Mouse (Mus musculus): Measurements from ENCODE around the gene Creg1.

Creg1 gene

GRCm38 (mm10) chr1:165781911-165782310 lies 18.4 kb downstream of the Creg1 start:
- in situ Hi-C loops (cut with MboI, MseI), result loop anchor here (5.0 kb wide), 1 partner anchor 75 kb away; no protein-coding TSS in a partner anchor

GRCm38 (mm10) chr1:165786296-165786695 lies 22.8 kb downstream of the Creg1 start:
- in situ Hi-C loops (cut with MboI, MseI), result no loop called here

DNA sequence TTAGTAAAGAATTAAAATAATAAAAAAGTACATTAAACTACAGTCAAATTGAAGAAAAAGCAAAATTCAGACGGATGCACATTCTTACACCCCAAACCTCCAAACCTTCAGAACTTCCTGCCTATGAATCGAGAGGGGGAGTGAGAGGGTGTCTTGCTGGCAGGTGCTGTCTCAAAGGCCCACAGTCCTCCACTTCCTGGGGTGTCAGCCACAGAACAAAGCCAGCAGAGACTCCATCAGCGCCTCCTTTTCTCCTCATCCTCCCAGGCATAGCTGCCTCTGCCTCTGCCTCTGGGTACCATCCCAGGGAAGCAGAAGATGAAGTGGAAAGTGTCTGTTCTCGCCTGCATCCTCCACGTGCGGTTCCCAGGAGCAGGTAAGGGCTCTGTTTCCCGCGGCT lies 25.0 kb downstream of the Creg1 start, which contains the start of gene Cd247:
Gene Cd247, plus strand, starts transcription at position 171 of the 400 bp plus-strand sequence.
- in situ Hi-C loops (cut with MboI, MseI), result no loop called here

- in situ Hi-C loops (cut with MboI, MseI), result no loop called here
Measured at GRCm38 (mm10) chr1:165789066-165789660, 25.6 kb downstream of the Creg1 start.

- in situ Hi-C loops (cut with MboI, MseI), result loop anchor here (10.0 kb wide), 2 partner anchors 825 to 1715 kb away; no protein-coding TSS in a partner anchor
Measured at GRCm38 (mm10) chr1:165789963-165790362, 26.4 kb downstream of the Creg1 start.

DNA sequence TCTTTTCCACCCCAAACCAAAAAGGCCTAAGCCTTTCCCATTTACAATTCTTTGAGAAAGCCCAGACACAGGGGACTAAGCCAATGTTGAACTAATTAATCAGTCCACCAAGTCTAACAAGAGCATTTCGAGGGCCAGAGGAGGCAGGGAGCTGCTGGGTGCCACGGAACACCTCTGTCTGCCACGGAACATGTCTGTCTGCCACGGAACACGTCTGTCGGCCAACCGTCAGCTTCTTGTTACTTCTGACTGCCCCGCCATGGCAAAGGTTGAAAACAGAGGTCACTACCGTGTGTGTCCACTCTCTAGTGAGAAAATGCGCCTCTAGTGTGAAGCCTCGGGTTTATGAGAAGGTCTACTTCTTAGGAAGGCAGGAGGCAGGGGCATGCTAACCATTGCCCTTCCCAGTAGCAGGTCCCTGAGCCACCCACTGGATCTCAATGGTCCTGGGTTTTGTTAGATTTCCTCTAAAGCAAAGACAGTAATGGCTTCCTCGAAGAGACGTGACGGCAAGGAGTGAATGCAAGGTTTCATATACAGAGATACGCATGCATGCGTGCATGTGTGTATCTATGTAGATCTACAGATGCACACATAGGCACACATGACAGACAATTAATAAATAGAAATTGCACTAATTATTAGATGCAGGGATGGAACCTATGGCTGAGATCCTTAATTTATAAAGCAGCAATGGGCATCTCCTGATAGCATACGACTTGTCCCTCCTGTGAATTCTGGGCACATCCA lies 27.1 kb downstream of the Creg1 start:
- in situ Hi-C loops (cut with MboI, MseI), result loop anchor here (10.0 kb wide), 2 partner anchors 826 to 1716 kb away; no protein-coding TSS in a partner anchor

DNA sequence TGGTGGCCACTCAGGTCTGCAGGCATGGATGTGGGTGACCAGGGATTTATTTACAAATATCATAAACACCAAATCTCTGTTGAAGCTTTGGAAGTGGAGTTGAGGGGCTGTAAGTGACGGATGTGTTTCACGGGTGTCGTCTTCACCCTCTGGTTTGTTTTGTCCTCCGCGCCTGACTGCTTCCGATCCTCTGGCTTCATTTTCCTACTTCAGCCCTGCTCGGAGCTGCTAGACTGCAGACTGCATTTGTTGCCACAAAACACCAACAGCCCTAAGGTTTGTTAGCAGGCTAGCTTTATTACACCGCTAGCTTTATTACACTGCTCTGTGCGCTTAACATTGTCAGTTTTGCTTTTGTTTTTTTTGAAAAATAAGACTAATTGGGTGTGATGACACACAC lies 27.9 kb downstream of the Creg1 start:
- in situ Hi-C loops (cut with MboI, MseI), result loop anchor here (10.0 kb wide), 2 partner anchors 827 to 1717 kb away; no protein-coding TSS in a partner anchor

DNA sequence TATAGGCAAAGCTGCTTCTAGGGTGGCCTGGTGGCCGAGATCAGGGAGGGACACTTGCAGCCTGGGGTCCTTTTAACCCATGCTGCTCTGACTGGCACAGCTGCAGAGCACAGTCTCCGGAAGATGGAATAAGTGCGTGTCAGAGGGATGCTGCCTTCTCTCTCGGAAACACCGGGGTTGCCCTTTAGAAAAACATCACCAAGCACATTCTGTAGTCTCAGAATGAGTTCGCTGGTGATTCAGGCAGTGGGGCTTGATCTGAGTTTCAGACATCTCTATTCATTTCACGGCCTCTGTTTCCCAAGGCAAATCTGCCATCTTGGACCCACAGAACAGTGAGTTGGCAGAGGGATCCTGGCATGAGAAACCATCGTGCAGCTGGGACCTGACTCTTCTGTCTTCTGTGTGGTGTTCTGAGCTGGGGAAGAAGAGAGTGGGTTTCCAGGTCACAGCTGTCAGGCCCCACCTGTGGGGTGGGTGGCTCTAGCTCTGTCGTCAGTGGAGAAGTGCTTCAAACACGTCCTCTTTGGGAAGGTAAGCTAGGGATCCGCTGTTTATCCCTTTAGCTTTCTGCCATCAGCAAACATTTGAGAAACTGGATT lies 38.3 kb downstream of the Creg1 start:
- in situ Hi-C loops (cut with MboI, MseI), result no loop called here

DNA sequence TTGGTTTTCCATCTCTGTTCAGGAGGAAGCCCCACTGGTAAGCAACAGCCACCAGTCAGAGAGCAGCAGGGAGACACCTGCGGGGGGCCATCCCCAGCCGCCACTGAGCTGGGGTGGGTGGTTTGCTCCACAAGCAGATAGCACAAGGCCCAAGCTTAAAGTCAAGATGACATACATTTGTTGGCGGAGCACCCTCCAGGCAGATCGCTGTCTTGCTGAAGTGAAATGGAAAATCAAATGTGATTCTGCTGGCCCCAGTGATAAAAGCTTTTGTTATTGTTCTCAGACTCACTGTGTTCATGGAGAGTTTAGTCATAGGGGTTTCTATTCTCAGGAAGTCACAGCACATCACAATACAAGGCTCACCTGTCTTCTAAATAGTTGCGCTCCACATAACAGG lies 39.6 kb downstream of the Creg1 start:
- in situ Hi-C loops (cut with MboI, MseI), result no loop called here

- in situ Hi-C loops (cut with MboI, MseI), result no loop called here
Measured at GRCm38 (mm10) chr1:165804133-165804532, 40.6 kb downstream of the Creg1 start.

DNA sequence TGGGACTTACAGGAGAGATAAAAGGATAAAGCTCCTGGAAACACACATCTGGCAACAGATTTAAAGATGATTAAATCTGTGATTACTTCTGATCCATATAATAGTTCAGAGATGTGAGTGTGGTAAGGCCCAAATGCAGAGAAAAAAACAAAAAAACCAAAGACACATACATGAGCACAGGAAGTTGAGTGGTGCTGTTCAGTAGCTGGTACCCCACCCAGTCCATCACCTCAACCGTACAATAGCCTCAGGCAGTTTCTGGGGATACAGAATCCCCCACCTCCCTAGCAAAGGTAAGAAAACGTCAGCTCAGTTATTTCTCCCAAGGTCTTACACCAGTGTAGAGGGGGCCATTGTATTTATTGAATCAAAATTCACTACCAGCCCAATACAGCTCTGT lies 47.1 kb downstream of the Creg1 start:
- in situ Hi-C loops (cut with MboI, MseI), result no loop called here

DNA sequence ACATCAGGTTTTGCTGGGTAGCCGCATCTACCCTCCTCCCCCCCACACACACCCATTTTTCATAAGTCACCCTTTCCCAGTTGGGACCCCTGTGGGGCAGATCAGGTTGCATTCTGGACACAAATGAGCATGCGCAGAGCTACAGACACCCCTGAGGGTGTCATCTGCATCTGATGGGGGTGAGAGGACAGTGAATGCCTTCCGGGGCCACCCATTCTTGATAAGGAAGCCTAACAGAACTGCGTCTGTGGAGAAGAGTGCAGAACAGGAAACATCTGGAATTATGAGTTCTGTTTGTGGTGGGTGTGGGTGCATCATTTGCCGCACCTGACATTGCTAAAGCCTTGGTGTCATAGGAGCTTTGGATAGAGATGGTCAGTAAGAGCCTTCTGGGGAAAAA lies 47.6 kb downstream of the Creg1 start:
- in situ Hi-C loops (cut with MboI, MseI), result no loop called here

DNA sequence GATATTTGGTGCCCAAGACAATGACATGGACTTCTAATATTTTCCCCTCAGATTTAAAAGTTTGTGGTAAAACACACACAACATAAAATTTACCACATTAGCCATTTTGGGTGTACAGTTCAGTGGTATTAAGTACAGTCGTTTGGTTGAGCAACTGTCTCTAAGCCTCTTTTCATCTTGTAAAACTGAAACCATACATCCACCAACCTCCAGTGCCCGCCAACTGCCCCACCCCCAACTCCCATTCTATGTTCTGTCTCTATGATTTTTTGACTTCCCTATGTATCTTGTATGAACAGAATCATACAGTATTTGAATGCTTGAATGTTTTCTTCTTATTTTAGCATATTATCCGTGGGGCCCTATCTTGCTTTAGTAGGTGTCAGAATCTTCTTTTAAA lies 49.2 kb downstream of the Creg1 start:
- in situ Hi-C loops (cut with MboI, MseI), result no loop called here

GRCm38 (mm10) chr1:165814116-165814515 lies 50.6 kb downstream of the Creg1 start:
- in situ Hi-C loops (cut with MboI, MseI), result no loop called here

DNA sequence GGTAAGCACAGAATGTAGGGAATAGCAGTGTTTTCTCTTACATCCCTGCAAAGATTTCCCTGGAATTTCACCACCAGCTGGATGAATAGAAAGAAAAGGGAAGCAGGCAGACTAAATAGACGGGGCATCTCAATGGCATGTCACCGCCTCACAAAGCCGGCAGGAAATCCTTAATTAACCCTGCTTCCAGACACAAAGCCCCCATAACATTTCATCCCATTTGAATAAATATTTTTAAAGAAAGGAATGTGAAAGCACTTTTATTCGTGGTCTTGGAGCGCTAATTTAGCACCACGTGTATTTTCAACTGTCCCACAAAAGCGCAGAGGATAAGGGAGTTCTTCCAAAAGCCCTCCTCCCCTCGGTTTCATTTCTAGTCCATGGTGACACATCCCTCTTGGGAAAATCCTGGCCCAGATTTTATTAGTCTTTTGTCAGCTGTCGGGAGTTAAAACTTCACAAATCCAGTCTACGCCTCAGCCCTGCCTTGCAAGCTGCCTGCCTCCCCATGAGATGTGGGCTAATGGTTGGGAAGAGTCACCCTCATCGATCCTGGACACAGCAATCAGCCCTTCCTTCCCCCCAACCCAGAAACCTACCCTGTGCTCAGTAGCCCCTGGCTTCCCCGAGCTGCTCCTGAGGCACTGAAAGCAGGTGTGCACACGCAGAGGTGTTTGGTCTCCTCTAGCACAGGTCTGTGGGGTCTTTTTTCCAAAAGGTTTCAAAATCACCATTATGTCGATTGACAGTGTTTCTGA lies 51.2 kb downstream of the Creg1 start:
- in situ Hi-C loops (cut with MboI, MseI), result no loop called here

DNA sequence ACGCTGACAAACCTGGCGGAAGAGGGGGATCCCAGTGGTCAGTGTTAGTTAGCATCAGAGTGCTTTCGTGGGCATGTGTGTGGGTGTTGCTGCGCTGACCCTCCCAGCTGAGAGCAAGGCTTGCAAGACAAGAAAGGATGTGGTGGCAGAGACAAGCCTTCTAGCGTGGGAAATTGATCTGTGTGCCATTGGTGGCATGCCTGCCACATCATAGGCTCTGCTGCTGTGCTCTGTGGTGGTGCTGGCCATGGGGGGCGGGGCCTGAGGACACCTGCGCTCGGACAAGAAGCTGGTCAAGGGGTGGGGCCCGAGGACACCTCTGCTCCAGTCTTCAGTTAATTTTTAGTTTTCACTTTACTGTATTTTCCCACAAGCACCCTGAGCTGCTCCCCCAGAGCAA lies 52.8 kb downstream of the Creg1 start:
- in situ Hi-C loops (cut with MboI, MseI), result no loop called here

DNA sequence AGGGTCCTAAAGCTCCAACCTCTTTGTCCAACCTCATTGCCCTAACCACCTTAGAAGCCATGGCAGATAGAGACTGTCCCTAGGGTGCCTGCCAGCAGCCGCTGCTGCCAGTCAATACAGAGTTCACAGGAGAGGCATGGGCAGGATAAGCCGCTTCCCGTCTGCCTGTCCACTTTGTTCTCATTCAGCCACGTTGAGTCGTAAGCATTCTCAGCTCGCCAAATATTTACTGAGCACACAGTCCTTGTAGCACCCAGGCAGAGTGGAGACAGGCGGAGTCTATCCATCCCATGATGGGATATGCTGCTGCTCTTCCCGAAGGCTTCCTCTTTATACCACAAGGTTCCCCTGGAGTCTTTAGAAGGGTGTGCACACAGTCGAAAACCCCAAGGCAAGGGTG lies 53.7 kb downstream of the Creg1 start:
- in situ Hi-C loops (cut with MboI, MseI), result no loop called here

DNA sequence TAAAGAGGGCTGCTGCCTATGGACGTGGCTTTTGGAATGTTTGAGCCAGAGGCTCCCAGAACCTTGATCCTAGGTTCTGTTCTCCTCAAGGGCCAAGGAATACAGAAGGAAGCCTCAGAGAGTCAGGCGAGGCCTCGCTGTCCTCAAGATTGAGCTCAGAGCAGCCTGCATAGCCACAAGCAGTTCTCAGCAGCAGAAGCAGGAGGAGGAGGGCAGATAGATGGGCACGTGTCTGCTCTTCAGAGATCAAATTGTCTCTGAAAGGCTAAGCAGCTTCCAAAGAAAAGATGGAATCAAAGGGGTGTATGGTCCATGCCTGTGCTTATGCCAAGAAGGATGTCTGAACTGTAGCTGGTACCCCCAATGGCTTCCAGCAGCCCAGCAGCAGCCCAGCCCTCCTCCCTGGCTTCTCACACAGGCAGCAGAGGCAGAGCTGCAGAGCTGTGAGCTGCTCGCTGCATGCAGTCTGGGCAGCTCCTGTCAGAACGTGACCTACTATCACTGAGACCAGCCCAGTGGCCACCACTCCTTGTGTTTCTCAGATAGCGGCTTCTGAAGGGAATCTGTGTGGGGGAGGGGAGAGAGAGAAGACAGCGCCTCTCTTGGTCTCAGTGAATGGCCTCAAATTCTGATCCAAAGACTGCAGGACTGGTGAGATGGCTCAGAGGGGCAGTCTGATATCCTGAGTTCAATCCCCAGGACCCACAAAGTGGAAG lies 54.8 kb downstream of the Creg1 start:
- in situ Hi-C loops (cut with MboI, MseI), result no loop called here

DNA sequence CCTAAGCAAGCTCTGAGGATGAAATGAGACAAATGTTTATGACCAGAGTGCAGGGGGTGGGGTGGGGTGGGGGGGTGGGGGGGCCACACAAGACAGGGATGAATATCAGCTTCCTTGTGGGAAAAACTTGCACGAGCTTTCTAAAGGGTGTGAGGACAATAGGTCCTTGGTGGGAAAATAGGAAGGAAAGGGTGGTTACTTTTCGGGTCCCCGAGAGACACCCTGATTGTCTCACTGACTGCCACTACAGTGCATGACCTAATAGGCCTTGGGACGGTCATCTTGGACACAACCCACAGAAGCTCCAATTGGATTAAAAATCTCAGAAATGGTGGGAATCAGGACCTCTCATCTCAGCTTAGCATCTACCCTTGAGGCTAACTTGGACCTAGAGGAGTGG lies 55.6 kb downstream of the Creg1 start:
- in situ Hi-C loops (cut with MboI, MseI), result no loop called here

DNA sequence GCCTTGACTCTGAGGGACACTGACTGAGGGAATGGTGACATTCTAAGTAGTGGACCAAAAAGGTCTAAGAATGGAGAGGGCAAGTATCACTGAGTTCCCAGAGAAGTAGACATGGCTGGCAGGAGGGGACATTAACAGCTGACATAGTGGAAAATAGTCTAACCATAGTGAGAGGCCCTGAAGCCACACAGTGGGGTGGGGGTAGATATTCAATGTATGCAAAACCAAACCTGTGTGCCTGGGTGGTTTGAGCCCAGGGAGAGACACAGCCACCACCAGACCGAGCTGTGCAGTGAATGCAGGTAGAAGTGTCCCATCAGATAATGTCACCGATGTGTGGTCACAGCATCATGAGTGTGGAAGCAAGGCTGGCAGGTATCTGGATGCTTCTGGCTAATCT lies 58.5 kb downstream of the Creg1 start:
- in situ Hi-C loops (cut with MboI, MseI), result no loop called here

Data from regulatory T cell (primary cell).